Mouse (Mus musculus) skeletal muscle tissue, adult 2 months (tissue): ENCODE results near the gene 6720489N17Rik.
"Not testable (repeated sequence)": the region's sequence is repeated elsewhere in the genome, so short reads cannot be mapped to it uniquely, and the experiment has no call there.

ENCODE experiments used
- DNase-seq: peaks from one replicate; pipeline ENCODE4 v3.0.0-alpha.2; 2012; ENCODE audit warnings: low read depth, low spot score

6720489N17Rik gene

DNA sequence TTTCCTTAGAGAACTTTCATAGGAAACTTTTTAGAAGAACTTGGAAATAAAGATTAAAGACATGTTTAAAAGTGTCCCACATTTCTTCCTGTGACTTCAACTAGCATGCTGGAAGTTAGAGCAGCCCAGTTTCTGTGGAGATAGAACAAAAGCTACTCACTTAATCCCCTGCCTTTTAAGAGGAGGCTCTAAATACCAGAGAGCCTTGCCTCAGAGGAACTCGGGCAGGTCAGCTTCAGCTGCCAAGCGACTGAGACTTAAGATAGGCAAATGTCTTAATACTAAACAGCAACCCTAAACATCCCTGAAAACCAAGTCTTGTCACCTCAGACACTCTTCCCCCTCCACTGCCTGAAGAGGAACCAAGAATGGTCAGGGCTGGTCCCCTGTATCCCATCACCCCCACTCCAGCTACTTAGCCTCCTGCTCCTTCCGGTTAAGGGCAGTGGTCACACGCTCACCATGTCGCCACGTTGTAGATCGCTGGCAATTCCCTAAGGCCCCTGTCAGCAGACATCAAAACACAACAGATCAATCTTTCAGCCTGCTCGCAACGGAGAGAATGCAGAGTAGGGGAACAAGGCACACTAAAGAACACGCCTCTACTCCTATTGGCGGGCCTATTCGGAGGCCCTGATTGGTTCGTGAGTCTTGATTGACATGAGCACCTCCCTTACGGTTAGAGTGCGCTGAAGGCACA lies at the start of gene 6720489N17Rik:
6720489N17Rik (minus strand) TSS at position 606 of the 700 bp plus-strand sequence.
- DNase-seq = peak; percentile 54

DNA sequence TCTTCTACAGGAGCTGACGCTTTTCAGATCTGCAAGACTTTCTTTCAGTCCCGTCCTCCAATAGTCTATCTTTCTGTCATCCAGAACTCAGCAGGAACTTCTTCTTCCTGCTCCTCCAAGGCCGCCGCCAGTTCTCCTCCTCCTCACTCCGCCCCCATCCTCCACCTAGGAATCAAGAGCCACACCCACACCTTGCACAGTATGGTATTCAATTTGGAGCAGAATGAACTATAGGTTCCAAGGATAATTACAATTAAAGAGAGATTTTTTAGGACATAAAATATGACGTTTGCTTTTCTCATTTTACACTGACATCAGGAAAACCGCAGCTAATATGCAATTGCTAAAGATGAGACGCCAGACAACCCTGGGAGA lies 29.4 kb upstream of the 6720489N17Rik start:
- DNase-seq = no peak

DNA sequence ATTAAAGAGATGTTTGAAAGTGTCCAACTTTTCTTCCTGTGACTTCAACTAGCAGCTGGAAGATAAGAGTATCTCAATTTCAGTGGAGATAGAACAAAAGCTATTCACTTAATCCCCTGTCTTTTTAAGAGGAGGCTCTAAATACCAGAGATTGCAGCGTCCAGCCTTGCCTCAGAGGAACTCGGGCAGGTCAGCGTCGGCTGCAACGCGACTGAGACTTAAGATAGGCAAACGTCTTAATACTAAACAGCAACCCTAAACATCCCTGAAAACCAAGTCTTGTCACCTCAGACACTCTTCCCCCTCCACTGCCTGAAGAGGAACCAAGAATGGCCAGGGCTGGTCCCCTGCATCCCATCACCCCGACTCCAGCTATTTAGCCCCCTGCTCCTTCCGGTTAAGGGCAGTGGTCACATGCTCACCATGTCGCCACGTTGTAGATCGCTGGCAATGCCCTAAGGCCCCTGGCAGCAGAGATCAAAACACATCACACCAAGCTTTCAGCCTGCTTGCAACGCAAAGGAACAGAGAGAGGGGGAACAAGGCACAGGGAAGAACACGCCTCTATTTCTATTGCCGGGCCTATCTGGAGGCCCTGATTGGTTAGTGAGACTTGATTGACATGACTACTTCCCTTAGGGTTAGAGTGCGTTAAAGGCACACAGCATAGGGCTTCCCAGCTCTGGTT lies 28.8 kb upstream of the 6720489N17Rik start:
- peak; percentile 77 for DNase-seq

DNA sequence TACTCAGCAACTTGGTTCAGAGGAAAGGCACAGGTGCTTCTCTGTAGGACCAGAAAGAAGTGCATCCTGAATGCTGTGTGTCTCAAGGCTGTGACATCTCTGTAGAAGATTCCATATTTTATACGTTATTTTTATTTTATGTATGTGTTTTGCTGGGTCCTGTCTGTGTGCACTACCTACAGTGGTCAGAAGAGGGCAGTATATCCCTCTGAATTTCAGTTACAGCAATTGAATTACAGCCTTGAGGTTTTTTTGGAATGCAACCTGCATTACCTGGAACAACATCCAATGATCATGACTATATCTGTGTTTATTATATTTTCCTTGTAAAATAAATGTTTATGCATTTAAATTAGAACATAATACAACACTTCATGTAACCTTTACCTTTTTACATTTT lies 3.1 kb upstream of the 6720489N17Rik start:
- peak; percentile 11 for DNase-seq

DNA sequence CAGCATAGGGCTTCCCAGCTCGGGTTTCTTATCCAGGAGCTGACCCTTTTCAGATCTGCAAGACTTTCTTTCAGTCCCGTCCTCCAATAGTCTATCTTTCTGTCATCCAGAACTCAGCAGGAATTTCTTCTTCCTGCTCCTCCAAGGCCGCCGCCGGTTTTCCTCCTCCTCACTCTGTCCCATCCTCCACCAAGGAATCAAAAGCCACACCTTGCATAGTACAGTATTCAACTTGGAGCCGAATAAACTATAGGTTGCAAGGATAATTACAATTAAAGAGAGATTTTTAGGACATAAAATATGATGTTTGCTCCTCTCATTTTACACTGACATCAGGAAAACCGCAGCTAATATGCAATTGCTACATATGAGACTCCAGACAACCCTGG lies 289 bp upstream of the 6720489N17Rik start:
- not testable (repeated sequence) for DNase-seq

GRCm38 (mm10) chr13:62617449-62617848 lies 6.5 kb downstream of the 6720489N17Rik start:
- DNase-seq = not testable (repeated sequence)

- not testable (repeated sequence) for DNase-seq
Measured at GRCm38 (mm10) chr13:62571099-62571498, 52.9 kb downstream of the 6720489N17Rik start, which contains the start of gene Zfp934. Zfp934 (minus strand) TSS chr13:62571199.

DNA sequence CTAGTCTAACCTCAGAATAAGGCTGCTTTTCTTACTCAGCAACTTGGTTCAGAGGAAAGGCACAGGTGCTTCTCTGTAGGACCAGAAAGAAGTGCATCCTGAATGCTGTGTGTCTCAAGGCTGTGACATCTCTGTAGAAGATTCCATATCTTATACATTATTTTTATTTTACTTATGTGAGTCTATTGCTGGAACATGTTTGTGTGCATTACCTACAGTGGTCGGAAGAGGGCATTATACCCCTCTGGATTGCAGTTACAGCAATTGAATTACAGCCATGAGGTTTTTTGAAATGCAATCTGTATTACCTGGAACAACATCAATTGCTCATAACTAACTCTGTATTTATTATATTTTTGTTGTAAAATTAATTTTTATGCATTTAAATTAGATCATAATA lies 62.3 kb downstream of the 6720489N17Rik start:
- not testable (repeated sequence) for DNase-seq

DNA sequence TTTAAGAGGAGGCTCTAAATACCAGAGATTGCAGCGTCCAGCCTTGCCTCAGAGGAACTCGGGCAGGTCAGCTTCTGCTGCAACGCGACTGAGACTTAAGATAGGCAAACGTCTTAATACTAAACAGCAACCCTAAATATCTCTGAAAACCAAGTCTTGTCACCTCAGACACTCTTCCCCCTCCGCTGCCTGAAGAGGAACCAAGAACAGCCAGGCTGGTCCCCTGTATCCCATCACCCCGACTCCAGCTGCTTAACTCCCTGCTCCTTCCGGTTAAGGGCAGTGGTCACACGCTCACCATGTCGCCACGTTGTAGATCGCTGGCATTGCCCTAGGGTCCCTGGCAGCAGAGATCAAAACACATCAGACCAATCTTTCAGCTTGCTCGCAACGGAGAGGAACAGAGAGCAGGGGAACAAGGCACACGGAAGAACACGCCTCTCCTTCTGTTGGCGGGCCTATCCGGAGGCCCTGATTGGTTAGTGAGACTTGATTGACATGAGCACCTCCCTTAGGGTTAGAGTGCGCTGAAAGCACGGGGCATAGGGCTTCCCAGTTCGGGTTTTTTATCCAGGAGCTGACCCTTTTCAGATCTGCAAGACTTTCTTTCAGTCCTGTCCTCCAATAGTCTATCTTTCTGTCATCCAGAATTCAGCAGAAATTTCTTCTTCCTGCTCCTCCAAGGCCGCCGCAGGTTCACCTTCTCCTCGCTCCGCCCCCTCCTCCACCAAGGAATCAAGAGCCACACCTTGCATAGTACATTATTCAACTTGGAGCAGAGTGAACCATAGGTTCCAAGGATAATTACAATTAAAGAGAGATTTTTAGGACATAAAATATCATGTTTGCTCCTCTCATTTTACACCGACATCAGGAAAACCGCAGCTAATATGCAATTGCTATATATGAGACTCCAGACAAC lies 65.5 kb downstream of the 6720489N17Rik start, which contains the start of gene Zfp935:
Zfp935 (minus strand) TSS at position 323 of the 922 bp plus-strand sequence.
- DNase-seq = not testable (repeated sequence)
